Mouse (Mus musculus) yolk sac, embryonic 10.5 days (tissue): ENCODE measurements around the gene Spag6.

Experiments
- DNase-seq: peaks from one replicate; pipeline ENCODE4 v3.0.0-alpha.2; 2017; ENCODE audit warnings: low spot score

Spag6 gene

GRCm38 (mm10) chr2:18693871-18694610, at the start of gene Spag6:
Gene Spag6 (plus strand): TSS chr2:18694032.
- peak; percentile 88 for DNase-seq

- no peak for DNase-seq
Measured at GRCm38 (mm10) chr2:18648563-18648962, 45.3 kb upstream of the Spag6 start.

- peak; percentile 18 for DNase-seq
Measured at GRCm38 (mm10) chr2:18654821-18655220, 39.0 kb upstream of the Spag6 start.

- no peak for DNase-seq
Measured at GRCm38 (mm10) chr2:18664003-18664402, 29.8 kb upstream of the Spag6 start.

- no peak for DNase-seq
Measured at GRCm38 (mm10) chr2:18671041-18671440, 22.8 kb upstream of the Spag6 start.

- peak; percentile 90 for DNase-seq
Measured at GRCm38 (mm10) chr2:18672133-18672765, 21.6 kb upstream of the Spag6 start, which contains the start of gene Commd3. Gene Commd3 (plus strand): TSS chr2:18672384.

- no peak for DNase-seq
Measured at GRCm38 (mm10) chr2:18672766-18673164, 21.1 kb upstream of the Spag6 start.

GRCm38 (mm10) chr2:18673766-18674165, 20.1 kb upstream of the Spag6 start:
- DNase-seq: no peak

- no peak for DNase-seq
Measured at GRCm38 (mm10) chr2:18674193-18674902, 19.5 kb upstream of the Spag6 start.

GRCm38 (mm10) chr2:18675681-18676456, 18.0 kb upstream of the Spag6 start:
- peak; percentile 14 for DNase-seq

- peak; percentile 96 for DNase-seq
Measured at GRCm38 (mm10) chr2:18676457-18676935, 17.3 kb upstream of the Spag6 start.

- no peak for DNase-seq
Measured at GRCm38 (mm10) chr2:18676936-18677491, 16.8 kb upstream of the Spag6 start, which contains the start of gene Bmi1. Gene Bmi1 (plus strand): TSS chr2:18677018.

GRCm38 (mm10) chr2:18677631-18678471, 16.0 kb upstream of the Spag6 start:
- peak; percentile 63 for DNase-seq

- DNase-seq: no peak
Measured at GRCm38 (mm10) chr2:18679701-18680100, 14.1 kb upstream of the Spag6 start.

- DNase-seq: no peak
Measured at GRCm38 (mm10) chr2:18680501-18680900, 13.3 kb upstream of the Spag6 start.

GRCm38 (mm10) chr2:18680961-18681360, 12.9 kb upstream of the Spag6 start:
- DNase-seq: peak; percentile 32

GRCm38 (mm10) chr2:18684062-18684461, 9.8 kb upstream of the Spag6 start:
- DNase-seq: no peak

GRCm38 (mm10) chr2:18686386-18686785, 7.4 kb upstream of the Spag6 start:
- DNase-seq: no peak

- no peak for DNase-seq
Measured at GRCm38 (mm10) chr2:18686826-18687519, 6.9 kb upstream of the Spag6 start.

- DNase-seq: no peak
Measured at GRCm38 (mm10) chr2:18687671-18688170, 6.1 kb upstream of the Spag6 start.
